Mouse (Mus musculus) yolk sac, embryonic 10.5 days (tissue): ENCODE results near the gene Pde4c.

Experiments used
- DNase-seq: peaks from one replicate; pipeline ENCODE4 v3.0.0-alpha.2; 2017; ENCODE audit warnings: low spot score

Pde4c gene

DNA sequence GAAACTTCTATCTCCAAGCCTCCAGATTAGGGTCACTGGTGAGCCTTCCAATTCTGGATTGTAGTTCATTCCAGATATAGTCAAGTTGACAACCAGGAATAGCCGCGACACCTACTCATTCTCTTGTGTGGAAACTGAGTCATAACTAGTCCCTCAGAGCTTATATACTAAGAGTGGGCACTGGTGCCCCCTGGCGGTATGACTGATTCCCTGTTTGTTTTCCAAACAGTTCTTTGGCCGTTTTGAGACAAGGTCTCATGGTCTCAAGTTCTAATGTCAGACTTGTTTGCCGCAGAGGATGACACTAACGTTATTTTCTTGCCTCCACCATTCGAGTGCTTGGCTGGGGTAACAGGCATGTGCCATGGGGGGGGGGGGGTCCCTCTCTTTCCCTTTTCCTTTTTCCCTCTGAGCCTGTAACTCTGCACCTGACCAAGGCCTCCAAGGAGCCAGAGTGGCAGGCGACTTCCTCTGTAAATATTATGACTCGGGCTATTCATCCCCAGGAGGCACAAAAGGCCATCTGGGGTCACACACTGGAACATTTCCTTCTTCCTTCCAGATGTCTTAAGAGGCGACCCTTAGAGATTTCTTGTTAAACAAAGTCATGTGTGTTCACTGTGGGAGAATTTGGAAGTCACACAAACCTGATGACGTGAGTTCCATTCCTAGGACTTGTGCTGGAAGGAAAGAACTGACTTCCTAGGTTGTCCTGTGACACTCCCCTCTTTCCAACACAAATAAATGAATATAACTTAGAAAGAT, 28.7 kb downstream of the Pde4c start:
- no peak for DNase-seq

DNA sequence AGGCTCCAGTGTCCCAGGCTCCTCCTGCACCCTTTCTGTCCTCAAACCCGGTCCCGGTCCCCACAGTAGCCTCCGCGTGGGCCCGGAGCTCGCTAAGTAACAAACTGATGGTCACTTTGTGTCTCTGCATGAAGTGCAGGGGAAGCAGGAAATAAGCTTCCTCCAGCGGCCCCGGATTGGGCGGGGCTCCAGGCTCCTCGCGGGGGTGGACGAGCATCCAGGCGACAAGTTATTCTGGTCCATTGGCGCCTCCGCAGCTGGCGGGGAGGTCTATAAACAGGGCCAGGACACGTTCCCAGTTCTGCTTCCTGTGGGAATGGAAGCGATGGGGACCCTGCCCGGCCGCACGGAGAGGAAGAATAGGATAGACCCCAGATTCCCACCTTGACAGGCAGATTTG, 29.6 kb downstream of the Pde4c start:
- DNase-seq, result no peak

DNA sequence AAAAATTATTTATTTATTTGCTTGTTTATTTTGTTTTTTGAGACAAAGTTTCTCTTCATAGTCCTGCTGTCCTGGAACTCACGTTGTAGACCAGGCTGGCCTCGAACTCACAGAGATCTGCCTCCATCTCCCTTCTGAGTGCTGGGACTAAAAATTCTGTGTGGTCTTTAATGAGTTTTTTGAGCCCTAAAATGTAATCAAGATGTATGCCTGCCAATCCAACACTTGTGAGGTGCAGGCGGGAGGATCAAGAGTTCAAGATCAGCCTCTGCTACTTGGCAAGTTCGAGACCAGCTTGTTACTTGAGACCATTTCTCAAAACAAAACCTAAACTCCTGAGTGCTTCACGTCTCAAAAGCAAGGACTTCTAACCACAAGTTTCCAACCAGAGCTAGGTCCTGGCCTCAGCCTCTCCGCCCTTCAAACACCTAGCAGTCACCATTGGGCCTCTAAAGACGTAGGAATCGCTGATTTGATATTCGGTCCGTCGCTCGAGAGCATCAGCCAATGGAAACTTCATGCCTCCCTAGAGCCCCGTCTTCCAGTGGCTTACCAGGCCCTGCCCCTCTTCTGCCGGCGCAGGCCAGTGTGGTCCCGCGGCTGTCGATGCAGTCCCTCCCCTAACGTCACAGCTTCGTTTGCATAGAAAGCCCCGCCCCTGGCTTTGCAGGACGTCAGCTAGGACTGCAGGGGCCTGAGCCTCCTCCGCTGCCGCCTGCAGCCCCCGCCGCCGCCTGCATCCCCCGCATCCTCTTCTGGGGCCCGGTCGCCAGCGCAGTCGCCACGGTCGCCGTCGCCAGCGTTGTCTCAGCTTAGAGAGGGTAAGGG, 30.7 kb downstream of the Pde4c start, which contains the start of gene Rab3a:
Gene Rab3a, plus strand, starts transcription at position 637 of the 828 bp plus-strand sequence.
- DNase-seq, result peak; percentile 97

DNA sequence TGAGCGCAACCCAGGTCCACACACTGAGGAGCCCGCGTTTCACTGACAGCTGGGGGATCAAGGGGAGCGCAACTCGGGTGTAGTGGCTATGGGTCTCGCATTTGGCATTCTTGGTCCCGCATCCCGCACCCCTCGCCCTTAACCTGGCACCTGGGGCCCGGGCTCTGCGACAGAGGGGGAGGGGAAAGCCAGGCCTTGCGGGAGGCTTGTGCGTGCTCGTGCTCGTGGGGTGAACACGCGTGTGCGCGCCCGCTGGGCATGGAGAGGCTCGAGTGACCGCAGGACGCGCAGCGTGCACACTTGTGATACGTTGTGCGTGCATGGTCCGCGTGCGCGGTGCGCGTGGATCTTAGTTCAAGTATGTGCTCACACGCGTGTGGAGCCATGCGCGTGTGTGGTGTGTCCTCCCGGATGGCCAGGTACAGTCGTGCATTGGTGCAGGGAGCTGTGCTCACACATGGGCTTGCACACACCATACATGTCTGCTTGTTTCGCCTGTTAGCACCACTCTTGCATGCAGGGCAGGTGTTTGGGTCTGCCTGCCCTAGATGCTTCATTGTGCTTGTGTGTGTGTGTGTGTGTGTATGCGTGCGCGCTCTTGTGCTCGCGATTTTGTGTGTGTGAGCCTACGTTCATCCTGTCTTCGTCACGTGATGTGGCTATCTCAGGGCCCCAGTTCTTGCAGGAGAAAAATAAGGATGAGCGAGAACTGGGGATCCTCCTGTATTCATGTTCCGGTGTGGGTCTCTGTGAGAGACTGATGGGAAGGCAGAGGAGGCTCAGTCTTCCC, 31.5 kb downstream of the Pde4c start:
- no peak for DNase-seq

- DNase-seq, result no peak
Measured at GRCm38 (mm10) chr8:70755661-70756475, 32.3 kb downstream of the Pde4c start.

DNA sequence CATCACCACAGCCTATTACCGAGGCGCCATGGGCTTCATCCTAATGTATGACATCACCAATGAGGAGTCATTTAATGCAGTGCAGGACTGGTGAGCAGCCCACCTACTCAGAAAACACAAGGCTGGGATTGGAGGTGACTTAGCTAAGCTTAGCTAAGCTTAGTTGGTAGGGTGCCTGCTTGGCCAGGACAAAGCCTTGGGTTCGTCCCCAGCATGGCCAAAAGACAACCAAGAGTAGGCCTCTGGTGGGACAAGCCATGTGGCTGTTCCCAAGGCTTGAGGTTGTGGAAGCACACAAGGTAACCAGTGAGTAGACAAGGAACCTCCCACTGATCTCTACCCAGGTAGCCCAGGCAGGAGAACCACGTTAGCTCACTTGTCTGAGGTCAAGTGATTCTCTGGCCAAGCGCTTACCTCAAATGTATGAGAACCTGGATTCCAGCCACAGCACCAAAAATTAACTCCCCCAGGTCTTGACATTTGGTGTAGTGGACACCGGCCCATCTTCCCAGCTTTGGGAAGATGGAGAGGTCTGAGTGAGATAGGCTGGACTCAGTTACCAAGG, 33.0 kb downstream of the Pde4c start:
- DNase-seq, result no peak

GRCm38 (mm10) chr8:70757523-70758307, 34.2 kb downstream of the Pde4c start:
- DNase-seq, result no peak

- DNase-seq, result no peak
Measured at GRCm38 (mm10) chr8:70758308-70758615, 34.7 kb downstream of the Pde4c start.

- DNase-seq, result no peak
Measured at GRCm38 (mm10) chr8:70758616-70759561, 35.4 kb downstream of the Pde4c start.

GRCm38 (mm10) chr8:70760350-70760749, 36.8 kb downstream of the Pde4c start:
- DNase-seq, result no peak

DNA sequence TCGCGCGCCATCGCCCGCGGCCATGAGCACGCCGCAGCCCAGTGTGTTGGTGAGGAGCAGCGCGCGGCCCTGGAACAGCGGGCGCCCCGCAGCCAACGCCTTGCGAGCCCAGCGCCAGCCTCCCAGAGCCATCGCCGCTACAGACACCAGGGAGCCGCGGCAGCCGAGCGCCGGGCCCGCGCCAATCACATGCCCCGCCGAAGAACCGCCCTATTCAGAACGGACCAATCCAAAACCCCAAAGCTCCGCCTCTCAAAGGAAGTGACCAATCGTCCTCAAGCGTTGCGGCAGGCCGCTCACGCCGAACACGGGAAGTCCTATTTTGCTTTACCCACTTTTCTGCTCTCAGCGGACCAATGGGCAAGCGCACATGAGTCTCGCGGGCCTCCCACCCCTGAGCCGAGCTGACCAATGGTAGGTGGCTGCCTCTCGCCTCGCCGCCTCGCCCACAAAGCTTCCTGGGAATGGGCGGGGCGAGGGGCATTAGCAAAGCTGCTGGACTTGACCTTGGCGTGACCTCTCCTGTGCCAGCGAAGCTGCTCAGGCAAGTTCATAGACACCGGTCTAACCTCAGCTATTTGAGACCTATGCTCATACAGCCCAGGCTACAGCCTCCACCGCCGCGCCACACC, 37.4 kb downstream of the Pde4c start, which contains the start of gene Mpv17l2:
Gene Mpv17l2, minus strand, starts transcription at position 172 of the 632 bp plus-strand sequence.
- peak; percentile 99 for DNase-seq

DNA sequence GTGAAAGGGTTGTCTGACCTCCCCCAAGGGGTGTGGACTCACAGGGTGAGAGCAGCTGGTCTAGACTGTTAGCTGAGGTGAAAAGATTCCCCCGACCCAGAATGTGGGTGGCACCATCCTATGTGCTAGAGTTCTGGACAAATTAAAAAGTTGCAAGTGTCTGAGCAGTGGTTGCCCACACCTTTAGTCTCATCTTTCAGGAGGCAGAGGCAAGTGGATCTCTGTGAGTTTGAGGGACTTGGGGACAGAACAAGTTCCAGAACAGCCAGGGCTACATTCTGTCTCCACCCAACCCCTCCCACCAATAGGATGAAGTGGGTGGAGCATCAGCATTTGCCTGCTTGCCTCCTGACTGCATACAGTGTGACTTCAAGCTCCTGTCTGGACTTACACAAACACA, 38.6 kb downstream of the Pde4c start:
- no peak for DNase-seq

DNA sequence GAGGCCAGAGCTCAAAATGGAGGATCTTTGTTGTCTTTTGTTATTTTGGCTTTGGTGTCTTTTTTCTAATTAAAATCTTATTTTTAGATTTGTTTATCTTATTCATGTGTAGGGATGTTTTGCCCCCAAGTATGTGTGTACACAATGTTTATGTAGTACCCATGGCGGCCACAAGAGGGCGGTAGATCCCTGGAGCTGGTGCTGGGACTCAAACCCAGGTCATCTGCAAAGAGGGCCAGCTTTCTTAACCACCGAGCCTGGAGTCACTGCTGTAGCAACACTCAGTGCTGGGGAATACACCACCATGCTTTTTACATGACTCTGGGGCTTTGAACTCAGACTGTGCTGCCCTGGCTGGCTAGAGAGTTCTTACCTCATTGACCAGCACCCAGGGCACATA, 39.8 kb downstream of the Pde4c start:
- DNase-seq, result no peak

- peak; percentile 83 for DNase-seq
Measured at GRCm38 (mm10) chr8:70764026-70764425, 40.5 kb downstream of the Pde4c start.

- no peak for DNase-seq
Measured at GRCm38 (mm10) chr8:70764676-70765075, 41.2 kb downstream of the Pde4c start.

- DNase-seq, result no peak
Measured at GRCm38 (mm10) chr8:70765329-70765728, 41.8 kb downstream of the Pde4c start.

DNA sequence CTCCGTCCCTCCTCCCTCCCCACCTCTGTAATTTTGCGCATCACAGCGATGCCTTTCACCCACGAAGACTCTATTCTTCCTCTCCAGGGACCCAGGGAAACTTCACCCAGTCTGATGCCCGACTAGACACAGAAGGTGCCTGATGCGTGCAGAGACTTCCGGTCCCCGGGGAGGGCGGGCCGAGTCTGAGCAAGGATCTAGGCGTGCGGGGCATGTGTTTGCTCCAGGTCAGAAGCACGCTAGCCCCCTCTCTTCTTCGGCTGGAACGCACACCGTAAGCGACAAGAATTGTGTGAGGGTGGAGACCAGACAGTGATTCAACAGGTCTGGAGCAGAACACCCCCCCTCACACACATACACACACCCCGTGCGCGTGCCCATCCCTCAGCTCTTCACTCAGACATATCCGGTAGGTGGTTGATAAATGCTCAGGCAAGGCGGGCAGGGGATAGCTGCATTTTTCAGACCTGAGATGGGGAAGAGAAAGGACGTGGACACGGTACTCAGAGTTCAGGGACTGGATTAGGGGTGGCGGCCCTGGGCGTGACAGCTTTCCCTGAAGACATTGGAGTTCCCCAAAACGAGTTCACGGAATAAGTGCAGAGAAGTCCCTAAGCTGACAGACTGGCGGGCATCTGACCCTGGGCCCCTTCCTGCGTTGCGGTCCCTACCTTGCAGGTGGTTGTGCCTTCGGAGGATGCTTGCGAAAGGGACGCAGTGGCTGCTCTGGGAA, 42.5 kb downstream of the Pde4c start:
- peak; percentile 59 for DNase-seq
